Mouse (Mus musculus): ENCODE data around the gene Cog4.

DNA sequence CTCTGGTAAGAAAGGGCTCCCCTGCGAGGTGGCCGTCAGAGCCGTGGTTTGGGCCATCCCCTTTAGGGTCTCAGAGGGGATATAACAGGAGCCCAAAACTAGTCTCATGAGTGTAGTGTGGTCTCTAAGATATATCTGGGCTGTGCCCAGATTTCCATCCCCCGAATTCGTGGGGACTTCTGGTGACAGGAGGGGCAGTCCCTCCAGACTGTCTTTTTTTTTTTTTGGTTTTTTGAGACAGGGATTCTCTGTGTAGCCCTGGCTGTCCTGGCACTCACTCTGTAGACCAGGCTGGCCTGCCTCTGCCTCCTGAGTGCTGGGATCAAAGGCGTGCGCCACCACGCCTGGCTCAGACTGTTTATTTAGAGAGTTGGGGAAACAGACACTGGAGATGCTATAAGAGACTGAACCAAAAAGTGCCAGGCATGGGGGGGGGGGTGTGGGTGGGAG, 79.3 kb downstream of the Cog4 start:
- TF ChIP-seq CTCF (IDR thresholded peaks at IDR 0.05; ENCODE audit: low read depth, low read length) (no peak), POLR2A (IDR thresholded peaks at IDR 0.05; ENCODE audit: extremely low read depth, insufficient read depth, low read length) (no peak)

Measured in liver, adult 2 months (tissue).